Mouse (Mus musculus) heart, adult 11 months (tissue): ENCODE measurements at regions not wholly inside any gene's neighbourhood (a gene's known extent, or its start where the extent isn't known, plus 50 kb on each side); places are given as distances from the start of the nearest gene placed in this dataset.

Source experiments
- DNase-seq: peaks from one replicate; pipeline ENCODE4 v3.0.0; 2022

DNA sequence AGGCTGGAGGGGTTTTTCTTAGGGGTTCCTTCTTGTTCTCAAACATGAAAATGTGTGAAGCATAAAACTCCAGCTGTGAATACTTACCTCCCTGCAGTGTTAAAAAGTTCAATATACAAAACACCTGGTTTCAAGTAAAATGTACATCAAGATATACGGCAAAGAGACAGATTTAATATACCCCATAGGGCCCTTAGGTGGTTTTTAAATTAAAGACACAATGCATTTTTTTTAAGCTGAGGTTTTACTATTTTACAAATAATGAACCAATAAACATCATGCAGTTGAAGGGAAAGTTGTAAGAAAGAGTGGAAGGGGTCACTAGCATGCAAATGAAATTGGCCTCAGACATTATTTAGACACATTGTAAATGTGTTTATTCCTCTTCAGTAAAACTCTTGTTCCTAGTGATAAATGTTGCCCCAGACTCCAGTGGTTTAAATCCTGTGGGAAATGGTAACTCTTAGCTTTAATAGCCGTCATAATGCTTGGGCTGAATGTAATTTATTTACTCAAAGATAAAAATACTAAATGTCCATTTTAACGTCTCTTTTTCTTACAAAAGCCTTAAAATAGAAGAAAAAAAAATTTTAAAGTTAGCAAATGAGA lies 1337.9 kb downstream of the Efnb2 start:
- DNase-seq, result no peak

DNA sequence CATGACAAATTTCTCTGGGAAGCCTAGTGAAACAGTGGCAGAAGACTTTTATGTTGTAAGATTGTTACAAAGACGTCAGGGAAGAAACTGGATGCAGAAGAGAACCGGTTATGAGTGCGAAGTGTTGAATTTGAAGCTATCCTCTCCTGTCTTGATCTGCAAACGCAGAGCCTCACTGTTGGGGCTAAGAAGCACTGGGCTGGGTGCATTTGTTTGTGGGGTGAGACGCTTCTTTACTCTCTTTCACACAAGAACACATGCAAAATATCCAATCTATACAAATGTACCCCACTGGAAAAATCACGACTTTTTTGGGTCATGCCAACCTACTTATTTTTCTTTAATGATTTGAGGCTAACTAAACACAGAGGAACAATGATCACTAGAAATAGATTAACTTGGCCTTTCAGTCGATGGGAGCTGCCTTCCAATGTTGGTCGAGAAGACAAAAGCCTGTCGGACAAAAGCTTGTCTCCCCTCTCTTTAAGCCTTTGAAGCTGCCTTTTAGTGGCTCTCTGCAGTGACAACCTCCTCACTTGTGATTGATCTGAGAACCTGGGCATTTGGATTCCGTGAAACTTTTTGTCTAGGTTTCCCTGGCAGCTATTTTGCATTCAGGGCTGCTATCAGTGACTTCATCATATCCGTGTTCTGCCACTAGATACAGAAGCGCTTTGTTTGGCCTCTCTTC lies 1338.5 kb downstream of the Efnb2 start:
- DNase-seq, result no peak

DNA sequence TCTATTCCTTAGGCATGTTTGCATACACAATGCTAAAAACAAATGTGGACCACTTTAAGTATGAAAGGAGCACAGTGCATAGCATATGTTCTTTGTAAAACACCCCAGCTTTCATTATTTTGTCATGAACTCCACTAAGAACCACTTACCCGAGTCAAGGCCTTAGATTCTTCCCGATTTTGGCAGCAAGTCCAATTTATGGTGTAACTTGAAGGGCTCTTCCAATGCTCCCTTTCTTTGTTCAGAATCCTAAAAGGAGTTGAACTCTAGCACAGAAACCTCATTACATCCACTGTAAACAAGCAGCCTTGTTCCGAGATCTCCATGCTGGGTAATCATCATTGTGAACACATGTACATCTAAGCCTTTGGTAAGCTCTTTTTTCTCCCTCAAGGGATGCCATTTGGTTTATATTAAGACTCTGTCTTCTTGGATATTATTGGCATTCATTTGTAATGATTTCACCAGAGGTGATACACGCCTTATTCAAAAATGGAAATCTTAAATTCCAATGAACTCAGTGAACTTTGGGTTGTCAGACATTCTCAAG lies 1344.2 kb downstream of the Efnb2 start:
- DNase-seq, result no peak

GRCm38 (mm10) chr8:7309239-7309638 lies 1351.8 kb downstream of the Efnb2 start:
- DNase-seq, result no peak

DNA sequence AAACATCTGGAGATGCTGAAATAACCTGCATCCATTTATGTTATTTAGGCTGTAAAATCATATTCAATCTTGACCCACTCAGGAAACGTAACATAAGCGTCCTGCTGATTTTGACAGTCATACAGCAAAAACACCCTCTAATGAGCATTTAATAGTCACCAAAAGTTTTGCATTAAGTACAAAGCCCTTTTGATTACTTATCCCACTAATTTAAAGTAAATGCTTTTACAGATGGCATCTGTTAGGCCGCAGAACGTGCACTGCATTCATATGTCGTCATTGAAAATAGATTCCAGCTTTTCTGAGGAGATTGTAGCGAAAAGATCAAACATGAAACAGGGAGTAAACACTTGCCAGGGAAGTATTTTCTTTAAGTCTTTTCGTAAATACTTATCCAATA lies 1371.7 kb downstream of the Efnb2 start:
- DNase-seq, result no peak

GRCm38 (mm10) chr8:7286581-7286980 lies 1374.5 kb downstream of the Efnb2 start:
- DNase-seq, result no peak

DNA sequence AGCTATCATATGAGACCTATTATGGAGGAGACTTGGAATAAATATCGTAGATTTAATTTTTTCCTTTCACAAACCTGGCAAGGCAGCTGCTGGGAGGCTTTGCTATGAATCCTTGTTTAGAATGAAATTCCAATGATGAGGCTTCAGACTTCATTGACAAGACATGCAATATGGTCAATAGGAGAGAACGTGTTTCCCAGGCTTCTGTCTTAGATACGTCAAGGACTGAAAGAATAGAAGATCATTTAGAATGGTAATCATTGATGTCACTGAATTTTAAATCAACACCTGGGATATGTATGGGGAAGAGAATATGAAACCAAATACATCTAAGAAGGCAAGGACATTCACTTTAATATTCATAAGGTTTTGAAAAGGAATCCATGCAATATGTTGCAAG lies 1393.6 kb downstream of the Efnb2 start:
- DNase-seq, result no peak

DNA sequence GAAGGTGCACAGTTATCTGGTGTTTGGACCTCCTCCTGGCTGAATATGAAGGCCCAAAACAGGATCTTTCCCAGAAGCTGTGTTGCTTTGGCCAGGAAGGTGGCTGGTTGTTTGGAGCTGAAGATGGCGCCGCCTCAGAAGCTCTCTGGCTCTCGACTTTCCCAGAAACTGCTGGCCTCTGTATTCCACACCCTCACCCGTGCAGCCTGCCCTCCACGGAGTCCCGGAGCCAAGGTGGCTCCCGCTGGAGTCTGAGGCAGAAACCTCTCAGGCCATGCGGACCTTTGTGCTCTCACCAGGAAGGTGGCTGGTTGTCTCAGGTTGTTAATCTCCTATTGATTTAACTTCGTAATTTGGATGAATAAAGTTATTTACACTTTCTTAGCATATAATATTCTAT lies 1406.7 kb downstream of the Efnb2 start:
- peak; percentile 79 for DNase-seq

GRCm38 (mm10) chr8:7240321-7240720 lies 1420.7 kb downstream of the Efnb2 start:
- no peak for DNase-seq

- no peak for DNase-seq
These were observed 1427.0 kb downstream of the Efnb2 start for GRCm38 (mm10) chr8:7234006-7234405.

DNA sequence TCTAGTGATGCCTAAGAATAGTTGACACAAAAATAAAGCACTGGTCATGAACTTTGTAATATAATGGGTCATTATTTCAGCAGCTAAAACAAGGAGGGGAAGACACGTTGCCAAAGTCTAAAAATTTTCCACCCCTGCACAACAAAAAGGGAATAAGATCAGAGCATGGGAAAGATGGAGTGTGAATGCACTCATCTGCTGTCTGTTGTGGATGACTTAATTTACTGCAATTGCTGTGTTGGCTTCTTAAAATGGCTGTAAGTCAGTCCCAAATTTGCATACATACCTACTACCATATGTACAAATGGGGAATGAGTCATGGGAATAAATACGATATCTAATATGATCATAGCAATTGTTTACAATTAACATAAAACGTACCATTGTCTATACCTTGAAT lies 1441.7 kb downstream of the Efnb2 start:
- DNase-seq, result no peak

DNA sequence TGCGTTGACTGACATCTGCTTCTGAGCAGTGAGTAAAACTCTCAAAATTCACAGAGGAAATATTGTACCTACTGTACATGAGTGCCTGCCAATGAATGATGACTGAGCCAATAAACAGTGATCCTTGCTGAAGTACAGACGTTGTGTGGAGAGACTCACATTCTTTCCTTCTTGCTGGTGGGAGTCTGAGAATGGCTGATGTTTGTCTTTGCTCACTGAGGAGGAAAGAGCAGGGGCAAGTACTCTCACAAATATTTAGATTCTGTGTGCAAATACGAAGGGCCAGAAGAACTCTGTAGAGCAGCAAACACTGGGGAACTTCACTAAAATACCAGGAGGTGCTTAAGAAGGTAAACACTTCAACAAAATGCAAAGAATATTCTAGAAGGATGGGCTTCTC lies 1453.9 kb downstream of the Efnb2 start:
- no peak for DNase-seq

- DNase-seq, result no peak
These were observed 1454.4 kb downstream of the Efnb2 start for GRCm38 (mm10) chr8:7206596-7206995.

DNA sequence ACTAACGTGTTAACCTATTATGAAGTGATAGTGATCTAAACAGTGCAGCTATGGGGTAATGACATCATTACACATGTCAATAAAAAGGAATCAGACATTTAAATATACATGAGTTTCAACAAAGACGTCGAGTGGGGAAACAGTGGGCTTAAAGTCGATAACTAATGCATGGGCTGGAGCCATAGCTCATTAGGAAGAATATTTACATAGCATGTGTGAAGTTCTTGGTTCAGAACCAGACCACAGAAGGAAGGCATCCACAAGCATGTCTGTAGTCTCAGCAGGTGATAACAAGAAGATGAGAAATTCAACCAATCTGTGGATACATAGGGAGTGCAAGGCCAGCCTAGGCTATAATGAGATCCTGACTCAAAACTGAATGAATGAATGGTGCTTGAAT lies 1456.0 kb downstream of the Efnb2 start:
- no peak for DNase-seq

GRCm38 (mm10) chr8:7190726-7191125 lies 1470.3 kb downstream of the Efnb2 start:
- no peak for DNase-seq

GRCm38 (mm10) chr8:7163361-7163760 lies 1497.7 kb downstream of the Efnb2 start:
- no peak for DNase-seq

DNA sequence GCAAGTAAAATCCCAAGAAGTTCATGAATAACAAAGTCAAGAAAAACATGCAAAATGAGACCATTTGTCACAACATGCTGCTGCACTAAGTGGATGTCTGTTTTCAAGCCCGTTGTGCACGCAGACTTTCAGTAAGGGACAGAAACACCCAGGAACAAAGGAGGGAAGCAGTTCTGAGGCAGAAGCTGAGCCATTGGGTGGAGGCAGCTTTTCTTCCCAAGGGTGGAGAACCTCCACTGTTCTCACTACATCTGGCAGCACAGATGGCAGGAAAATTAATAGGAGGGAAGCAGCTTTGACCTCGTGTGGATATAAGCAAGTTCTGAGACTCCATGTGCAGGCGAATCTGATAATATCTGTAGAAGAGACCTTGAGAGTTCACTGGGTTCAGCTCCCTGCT lies 1529.3 kb downstream of the Efnb2 start:
- DNase-seq, result no peak

- DNase-seq, result no peak
These were observed 1552.2 kb downstream of the Efnb2 start for GRCm38 (mm10) chr8:7108849-7109248.

- DNase-seq, result no peak
These were observed 1563.5 kb downstream of the Efnb2 start for GRCm38 (mm10) chr8:7097577-7097976.

DNA sequence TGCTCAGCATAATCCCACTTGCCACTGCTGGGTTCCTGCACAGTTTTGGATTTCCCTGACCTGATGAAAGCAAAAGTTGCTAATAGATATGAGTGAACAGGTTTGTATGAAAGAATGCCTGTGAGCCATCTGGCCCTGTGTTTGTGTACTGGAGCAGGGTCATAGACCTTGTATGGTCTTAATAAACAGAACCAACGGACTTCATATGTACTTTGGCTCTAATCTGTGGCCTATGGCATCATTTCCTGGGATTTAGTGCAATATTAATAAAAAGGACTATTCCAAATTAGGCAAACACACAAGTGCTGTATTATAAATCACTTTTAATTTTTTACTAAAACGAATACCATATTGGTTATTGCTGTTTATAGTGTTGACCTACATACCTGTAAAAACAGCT lies 1568.2 kb downstream of the Efnb2 start:
- no peak for DNase-seq

GRCm38 (mm10) chr8:7088123-7088522 lies 1572.9 kb downstream of the Efnb2 start:
- DNase-seq, result no peak

DNA sequence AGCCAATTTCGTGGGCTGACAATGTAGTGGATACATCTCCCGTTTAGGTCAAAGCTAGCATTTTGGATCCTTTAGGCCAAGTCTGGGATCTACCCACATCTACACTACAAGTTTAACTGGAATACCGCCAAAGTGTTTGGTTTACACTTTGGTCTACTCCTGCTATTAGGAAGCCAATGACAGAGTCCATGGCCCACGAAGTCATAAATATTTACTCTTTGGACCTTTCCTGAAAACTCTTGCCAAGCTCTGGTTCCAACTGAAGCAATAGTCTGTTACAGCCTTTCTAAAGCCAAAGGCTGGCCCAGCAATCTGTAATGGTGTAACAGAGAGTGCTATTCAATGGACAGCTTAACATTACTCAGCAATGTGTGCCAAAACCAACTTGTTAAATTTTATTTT lies 1600.8 kb downstream of the Efnb2 start:
- no peak for DNase-seq

DNA sequence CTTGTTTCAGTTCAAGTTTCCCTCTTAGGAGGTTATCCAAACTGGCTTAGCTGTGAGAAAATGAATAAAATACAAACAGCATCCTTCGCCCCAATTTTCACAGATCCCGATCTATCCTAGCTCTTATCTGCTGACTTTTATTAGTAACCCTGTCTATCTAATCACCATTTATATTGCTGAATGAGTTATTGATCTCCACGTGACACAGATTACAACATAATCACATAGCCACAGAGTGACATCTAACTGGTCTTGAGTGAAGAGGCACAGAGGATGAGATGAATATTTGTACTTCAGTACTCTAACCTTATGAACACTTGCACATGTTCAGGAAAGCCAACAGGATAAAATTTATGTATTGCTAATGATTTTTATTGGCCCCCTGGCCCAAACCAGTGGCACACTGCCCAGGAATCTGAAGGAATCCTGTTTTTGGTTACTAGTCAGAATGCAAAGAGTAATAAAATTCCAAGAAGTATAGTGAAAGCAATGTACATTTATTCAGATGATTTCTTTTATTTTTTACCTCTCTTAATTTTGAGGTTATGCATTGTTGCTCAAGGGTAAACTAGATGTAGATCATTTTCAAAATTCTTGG lies 1634.7 kb downstream of the Efnb2 start:
- no peak for DNase-seq

DNA sequence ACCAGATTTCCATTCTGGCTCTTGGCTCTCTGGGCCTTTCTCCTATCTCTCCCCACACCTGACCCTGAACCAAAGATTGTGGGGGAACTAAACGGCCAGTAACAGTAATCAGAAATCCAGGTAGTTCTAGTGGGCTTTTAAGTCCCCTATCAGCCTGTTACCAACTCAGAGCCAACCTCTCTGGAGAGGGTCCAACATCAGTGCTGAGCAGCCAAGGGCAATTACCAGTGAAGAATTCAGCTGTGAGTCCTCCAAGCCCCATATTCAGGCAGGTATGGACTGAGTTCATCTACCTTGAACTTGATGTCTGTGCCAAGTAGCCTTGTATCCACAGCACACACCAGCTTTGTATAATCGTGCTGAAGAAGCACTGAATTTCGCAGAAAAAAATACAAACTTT lies 1636.7 kb downstream of the Efnb2 start:
- no peak for DNase-seq
